ENCODE assay signal across 8 mouse cellular contexts in genomic region chr12:103544213-103544612, GRCm38 (mm10). TPM values are rescaled to one million over a fixed set of nuclear protein-coding genes. Genes with fewer than 3 reads are reported as not detected.
A peak's percentile ranks its signal among the peaks of the same experiment; 100 is the strongest.
DNase-seq lines count a peak whose midpoint lies in the region; ATAC-seq lines count a peak whose summit lies in the region.

No protein-coding gene starts in this region.

- H3K27me3 ChIP-seq in intestine, embryonic 14.5 days (replicated peaks; ENCODE audit: control insufficient read depth, insufficient read depth, low read length) = no peaks in the 10 kb centered on the region
- H3K27me3 ChIP-seq in intestine, embryonic 15.5 days (replicated peaks) = no peaks in the 10 kb centered on the region
- no peaks in the 10 kb centered on the region for H3K27me3 ChIP-seq in splenic B cell, adult 2 months (ENCODE audit: control insufficient read depth, insufficient read depth, low read length, poor library complexity, severe bottlenecking)

- DNase-seq in intestine, embryonic 14.5 days (ENCODE audit: low spot score) = peak; percentile 56
- DNase-seq in 416B (ENCODE audit: low read depth) = peak; percentile 63
- peak; percentile 71 for DNase-seq in ES-CJ7 (ENCODE audit: low read depth, low spot score)
- DNase-seq in forelimb bud, embryonic 11.5 days (ENCODE audit: low read depth, low spot score) = peak; percentile 52
- peak; percentile 53 for DNase-seq in splenic B cell, adult 2 months (ENCODE audit: low read depth, low spot score)
- DNase-seq in gastrocnemius, postnatal 4 days (ENCODE audit: low spot score in 2 of 2) = no peak

- no peak overlapping the region for H3K27ac ChIP-seq in intestine, embryonic 14.5 days (ENCODE audit: low read depth)
- H3K27ac ChIP-seq in intestine, embryonic 15.5 days = no peak overlapping the region

- no peak overlapping the region for H3K4me3 ChIP-seq in intestine, embryonic 14.5 days (ENCODE audit: low read depth, low read length)
- H3K4me3 ChIP-seq in intestine, embryonic 15.5 days (replicated peaks) = no peak overlapping the region

- 3% methylated on average over 3 of the region's 3 CpGs for WGBS in intestine, embryonic 14.5 days
- WGBS in intestine, embryonic 15.5 days = 8% methylated on average over 3 of the region's 3 CpGs

- no peak overlapping the region for H3K4me2 ChIP-seq in intestine, embryonic 14.5 days (ENCODE audit: low read length)
- H3K4me2 ChIP-seq in intestine, embryonic 15.5 days (replicated peaks) = no peak overlapping the region

- no peaks in the 10 kb centered on the region for H3K36me3 ChIP-seq in intestine, embryonic 14.5 days (ENCODE audit: control insufficient read depth, insufficient read depth, low read length)
- H3K36me3 ChIP-seq in intestine, embryonic 15.5 days = no peaks in the 10 kb centered on the region
- no peaks in the 10 kb centered on the region for H3K36me3 ChIP-seq in splenic B cell, adult 2 months (ENCODE audit: control insufficient read depth, insufficient read depth, low read length, poor library complexity, severe bottlenecking)

- no peaks in the 10 kb centered on the region for H3K9me3 ChIP-seq in intestine, embryonic 14.5 days (ENCODE audit: control insufficient read depth, low read length)
- H3K9me3 ChIP-seq in intestine, embryonic 15.5 days = no peaks in the 10 kb centered on the region

- no peak overlapping the region for H3K9ac ChIP-seq in intestine, embryonic 14.5 days (ENCODE audit: low read length)
- H3K9ac ChIP-seq in intestine, embryonic 15.5 days = no peak overlapping the region

- H3K4me1 ChIP-seq in intestine, embryonic 14.5 days (replicated peaks; ENCODE audit: control insufficient read depth, insufficient read depth, low read length) = no peaks in the 10 kb centered on the region
- no peaks in the 10 kb centered on the region for H3K4me1 ChIP-seq in intestine, embryonic 15.5 days (replicated peaks)

- ATAC-seq in intestine, embryonic 14.5 days (replicated peaks; ENCODE audit: low FRiP score, low TSS enrichment, low read depth) = no peak
- no peak for ATAC-seq in intestine, embryonic 15.5 days
- no peak for ATAC-seq in erythroid progenitor cell, adult 5-6 weeks (replicated peaks; ENCODE audit: low FRiP score, poor library complexity, severe bottlenecking)

RNA-seq across cellular contexts. Expression of gene Ppp4r4, which starts 12.1 kb away (rescaled TPM):
- 1.2 and 1.8 TPM in 2 replicates for polyA plus RNA-seq in intestine, embryonic 14.5 days (2014; fragmentation: Nextera tagmentation; extraction: Ambion mirVana)
- 1.2 and 1.3 TPM in 2 replicates for polyA plus RNA-seq in intestine, embryonic 15.5 days (2015; fragmentation: Nextera tagmentation; extraction: Ambion mirVana)
- total RNA-seq in gastrocnemius, postnatal 4 days (2021) = under 1 TPM; 0.70 to 0.88 TPM
- total RNA-seq in erythroid progenitor cell, adult 5-6 weeks (2015; ENCODE audit: low replicate concordance) = not detected in 2 replicates
- total RNA-seq in erythroid progenitor cell, adult 5-6 weeks (2017; ENCODE audit: low replicate concordance) = 0.90 TPM in 1 of 2 replicates, not detected in the other

Comparison
In these comparisons a context has a peak if more than half of its experiments do, and no peak if none do; other contexts are left out.
1. DNase-seq: peak in intestine, embryonic 14.5 days (single experiment), 416B (single experiment), ES-CJ7 (single experiment), forelimb bud, embryonic 11.5 days (single experiment) and splenic B cell, adult 2 months (single experiment); none in gastrocnemius, postnatal 4 days (0 of 2).